Mouse (Mus musculus) monocyte, adult 5-6 weeks (primary cell): ENCODE data around the gene Gm28539. TPM values are rescaled to one million over a fixed set of nuclear protein-coding genes. Genes with fewer than 3 reads are reported as not detected.
"Not testable (repeated sequence)": the region's sequence is repeated elsewhere in the genome, so short reads cannot be mapped to it uniquely, and the experiment has no call there.

Experiments
- ATAC-seq: fragments of 153-309, 156-312 bp; replicated peaks from 2 replicates; pipeline ENCODE4 v1.8.0; 2017; ENCODE audit warnings: mild to moderate bottlenecking; ENCODE audit not compliant: low TSS enrichment, insufficient number of reproducible peaks, severe bottlenecking, poor library complexity, low FRiP score
- total RNA-seq: library from RNA; stranded (forward); fragments of 200-1000, 200-491, 200-594 nt; gene quantifications from 3 replicates; pipeline ENCODE4 v1.2.3, GENCODE M21; 2017

Gene Gm28539
- total RNA-seq, 1 experiment from 2014 or later: not detected

DNA sequence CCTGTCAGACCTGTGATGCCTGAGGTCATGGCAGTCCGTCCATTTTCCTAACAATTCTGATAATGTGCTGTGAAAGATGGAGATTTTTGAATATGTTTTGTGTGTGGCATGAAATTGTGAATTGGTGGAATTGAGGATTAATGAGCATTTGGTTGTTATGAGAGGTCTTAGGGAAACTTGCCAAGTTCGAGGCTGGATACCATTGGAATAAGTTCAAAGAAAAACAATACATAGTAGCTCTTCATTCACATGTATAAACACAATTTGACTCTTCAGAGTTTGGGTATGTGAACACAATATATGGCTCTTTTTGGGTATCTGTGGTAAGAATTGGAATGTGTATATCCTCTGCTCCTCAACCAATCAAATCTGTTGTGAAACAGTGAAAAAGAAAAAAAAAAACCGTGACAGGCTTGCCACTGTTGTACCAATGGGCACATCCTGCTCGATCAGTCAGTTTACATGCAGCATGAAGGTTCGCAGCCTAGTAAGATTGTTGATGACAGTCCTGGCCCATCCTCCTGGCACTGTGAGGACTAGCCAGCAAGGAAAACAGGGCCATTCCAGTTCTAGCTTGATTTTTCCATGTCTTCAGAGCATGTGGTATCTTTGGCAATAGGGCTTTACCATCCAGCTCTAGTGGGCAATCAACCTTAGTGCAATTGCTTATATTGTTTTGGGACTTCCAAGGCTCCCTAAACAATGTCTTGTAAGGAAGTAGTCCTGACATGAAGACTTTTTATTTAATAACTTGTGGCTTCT lies 102.1 kb downstream of the Gm28539 start:
- no peak for ATAC-seq

GRCm38 (mm10) chr16:18943906-18944305 lies 107.5 kb downstream of the Gm28539 start:
- ATAC-seq: no peak

GRCm38 (mm10) chr16:18948941-18949340 lies 112.6 kb downstream of the Gm28539 start:
- ATAC-seq: no peak

GRCm38 (mm10) chr16:18950351-18950750 lies 114.0 kb downstream of the Gm28539 start:
- no peak for ATAC-seq

GRCm38 (mm10) chr16:18952813-18953212 lies 116.4 kb downstream of the Gm28539 start:
- no peak for ATAC-seq

DNA sequence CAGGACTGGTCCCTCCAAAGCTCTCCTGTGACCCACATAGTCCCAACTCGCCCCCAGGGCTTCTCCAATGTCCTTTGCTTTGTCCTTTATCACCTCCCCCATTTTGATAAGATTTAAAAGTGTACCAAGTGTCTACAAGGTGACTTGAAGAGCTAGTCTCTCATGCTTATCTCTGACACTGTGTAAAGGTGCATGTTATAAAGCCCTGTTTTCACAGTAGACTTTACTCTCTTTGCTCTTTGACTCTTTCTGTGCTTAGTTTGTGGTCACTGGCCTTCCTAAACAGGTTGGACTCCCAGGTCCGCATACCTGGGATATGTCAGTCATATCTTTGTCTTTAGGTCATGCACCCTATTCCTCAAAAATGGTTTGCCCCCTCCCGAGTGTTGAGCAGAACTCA lies 118.7 kb downstream of the Gm28539 start:
- ATAC-seq: no peak

DNA sequence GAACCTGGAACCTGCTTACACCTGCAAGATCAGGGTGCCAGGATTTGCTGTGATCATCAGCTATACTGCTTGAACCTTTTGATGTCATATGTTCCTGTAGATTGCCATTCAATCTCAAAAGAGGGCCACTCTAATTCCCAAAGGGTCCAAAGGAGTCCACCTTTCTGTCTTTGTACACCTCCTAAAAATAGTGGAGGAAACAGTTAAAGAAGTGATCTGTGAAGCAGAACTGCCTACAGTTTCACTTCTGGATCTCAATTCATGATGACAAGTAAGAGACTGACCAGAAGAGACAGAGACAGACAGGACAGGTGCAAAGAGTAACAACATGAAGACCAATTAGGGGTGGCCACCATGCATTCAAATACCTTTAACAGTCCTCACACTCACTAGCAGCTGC lies 127.1 kb downstream of the Gm28539 start:
- no peak for ATAC-seq

- ATAC-seq: no peak
Observed at GRCm38 (mm10) chr16:18969420-18970128, 133.2 kb downstream of the Gm28539 start.

- no peak for ATAC-seq
Observed at GRCm38 (mm10) chr16:18970837-18971236, 134.5 kb downstream of the Gm28539 start.

DNA sequence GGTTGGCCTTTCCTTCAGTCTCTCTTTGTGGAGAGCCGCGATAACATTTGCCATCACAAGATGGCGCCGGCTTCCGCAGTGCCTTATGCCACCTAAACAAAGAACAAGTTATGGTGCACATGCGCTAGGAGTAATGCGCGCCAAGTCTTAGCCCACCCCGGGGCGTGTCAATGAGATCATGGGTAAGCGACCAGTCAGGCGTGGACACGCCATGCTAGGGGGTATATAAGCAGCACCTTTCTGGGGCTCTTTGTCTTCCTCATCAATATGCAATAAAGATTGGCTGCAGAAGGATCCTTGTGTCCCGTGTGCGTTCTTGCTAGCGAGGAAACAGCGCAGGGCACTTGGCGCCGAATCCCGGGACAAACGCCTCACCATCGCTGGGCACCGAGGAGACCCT lies 139.3 kb downstream of the Gm28539 start:
- not testable (repeated sequence) for ATAC-seq

- no peak for ATAC-seq
Observed at GRCm38 (mm10) chr16:18976315-18976714, 139.9 kb downstream of the Gm28539 start.

- no peak for ATAC-seq
Observed at GRCm38 (mm10) chr16:18986381-18986780, 150.0 kb downstream of the Gm28539 start.

- no peak for ATAC-seq
Observed at GRCm38 (mm10) chr16:18986860-18987259, 150.5 kb downstream of the Gm28539 start.

- peak; percentile 31; the same call in 1 of the 2 replicates for ATAC-seq
Observed at GRCm38 (mm10) chr16:19002610-19003389, 166.4 kb downstream of the Gm28539 start.

GRCm38 (mm10) chr16:19003757-19004156 lies 167.4 kb downstream of the Gm28539 start:
- no peak for ATAC-seq

DNA sequence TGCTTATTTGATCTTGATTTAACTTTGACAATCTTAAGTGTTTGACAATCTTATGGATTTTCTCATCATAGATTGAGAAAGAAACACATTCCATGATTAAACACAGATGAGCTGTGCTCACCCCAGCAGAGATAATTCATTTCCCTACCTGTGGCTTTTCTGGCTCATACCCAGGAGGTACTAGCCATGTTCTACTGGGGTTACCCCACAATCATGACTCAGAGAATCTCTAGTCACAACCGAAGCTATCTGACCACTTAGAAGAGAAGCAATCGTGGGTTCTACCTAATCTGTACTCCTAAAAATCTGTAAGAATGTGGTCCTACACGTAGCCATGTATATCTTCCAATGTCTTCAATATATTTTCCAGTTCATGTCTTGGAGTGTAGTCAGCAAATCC lies 168.9 kb downstream of the Gm28539 start:
- ATAC-seq: no peak
